Mouse (Mus musculus) liver, postnatal 0 days (tissue): ENCODE data around the gene Dstn.

ENCODE experiments used
- CTCF ChIP-seq: sonication (generic); IDR thresholded peaks from 2 replicates; pipeline ENCODE4 v1.5.1; 2016; ENCODE audit warnings: antibody characterized with exemption, low read depth
- EP300 ChIP-seq: IDR thresholded peaks from 2 replicates; pipeline ENCODE4 v1.6.1; 2016; ENCODE audit warnings: antibody characterized with exemption, low read depth, mild to moderate bottlenecking

- TF ChIP-seq CTCF (no peak), EP300 (no peak)
Observed at GRCm38 (mm10) chr2:143933516-143933915, 18.4 kb downstream of the Dstn start.
